Mouse (Mus musculus): Measurements from ENCODE around the gene Yipf7. TPM values are rescaled to one million over a fixed set of nuclear protein-coding genes. Genes with fewer than 3 reads are reported as not detected.

Yipf7 gene
- polyA plus RNA-seq, 1 experiment from 2014 or later = not detected

DNA sequence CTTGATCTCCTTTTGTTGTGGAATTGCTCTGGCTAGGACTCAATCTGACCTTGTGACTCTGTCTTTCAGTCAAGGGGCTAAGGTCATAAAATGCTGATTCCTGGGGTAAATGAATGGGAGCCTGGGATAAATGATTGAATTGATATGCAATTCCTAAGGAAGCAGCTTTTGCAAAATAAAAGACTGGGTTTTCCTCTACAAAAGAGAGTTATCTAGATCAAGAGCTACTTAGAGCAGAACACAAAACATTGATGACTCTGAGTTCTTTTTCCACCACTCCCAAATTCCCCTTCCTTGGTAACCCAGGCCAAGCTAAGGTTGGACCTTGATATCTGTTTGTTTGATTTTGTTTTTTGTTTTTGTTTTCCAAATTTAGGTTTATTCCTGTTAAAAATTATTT, 53.4 kb downstream of the Yipf7 start:
- Histone ChIP-seq H3K9me3 (no peaks in the 10 kb centered on the region), H3K4me3 (no peak overlapping the region)
- no peak for ATAC-seq (ENCODE audit: insufficient number of reproducible peaks, insufficient read depth, low FRiP score, low TSS enrichment, low read depth)

DNA sequence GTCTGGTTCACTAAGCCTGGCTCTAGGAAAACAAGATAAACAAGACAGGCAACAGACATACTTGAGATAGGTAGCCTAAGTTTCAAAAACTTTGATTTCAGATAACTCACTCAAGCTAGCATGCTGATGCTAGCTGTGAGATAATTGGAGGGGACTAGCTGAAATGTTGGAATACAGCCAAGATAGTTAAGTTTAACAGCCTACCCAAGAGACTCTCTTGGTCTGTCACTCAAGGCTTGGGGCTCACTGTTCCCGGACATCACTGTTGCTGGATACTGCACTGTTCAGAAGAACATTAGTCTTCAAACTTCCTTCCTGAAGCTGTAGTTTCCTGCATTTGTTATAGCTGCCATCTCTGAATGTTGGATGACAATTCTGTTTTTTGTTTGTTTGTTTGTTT, 74.9 kb downstream of the Yipf7 start:
- H3K36me3 ChIP-seq = no peaks in the 10 kb centered on the region
- no peak overlapping the region for H3K27ac ChIP-seq
- H3K4me3 ChIP-seq = no peak overlapping the region
- H3K9ac ChIP-seq = no peak overlapping the region
- H3K4me2 ChIP-seq = no peak overlapping the region
- no peaks in the 10 kb centered on the region for H3K27me3 ChIP-seq
- WGBS = 49% methylated on average over 1 of the region's 1 CpGs
- H3K9me3 ChIP-seq = no peaks in the 10 kb centered on the region
- ATAC-seq (ENCODE audit: insufficient number of reproducible peaks, insufficient read depth, low FRiP score, low TSS enrichment, low read depth) = no peak
- no peaks in the 10 kb centered on the region for H3K4me1 ChIP-seq

More for the DNA sequence above, 53.4 kb downstream of the Yipf7 start:
- Histone ChIP-seq H3K9ac (no peak overlapping the region), H3K4me1 (no peaks in the 10 kb centered on the region), H3K27ac (no peak overlapping the region), H3K27me3 (no peaks in the 10 kb centered on the region), H3K36me3 (no peaks in the 10 kb centered on the region), H3K4me2 (no peak overlapping the region)

Other genes with a start within 250 kb of the Yipf7 start
- 1.4 and 2.8 TPM in 2 replicates for gene Kctd8, start 201.0 kb downstream of the Yipf7 start, polyA plus RNA-seq (2015; fragmentation: Nextera tagmentation; extraction: Ambion mirVana)
- gene Guf1, start 14.3 kb upstream of the Yipf7 start, polyA plus RNA-seq (2015; fragmentation: Nextera tagmentation; extraction: Ambion mirVana) = 79.3 and 82.2 TPM in 2 replicates
- gene Gnpda2, start 49.7 kb upstream of the Yipf7 start, polyA plus RNA-seq (2015; fragmentation: Nextera tagmentation; extraction: Ambion mirVana) = 52.7 and 54.8 TPM in 2 replicates

All from embryonic facial prominence, embryonic 13.5 days (tissue).